Mouse (Mus musculus): ENCODE measurements at regions not wholly inside any gene's neighbourhood (a gene's known extent, or its start where the extent isn't known, plus 50 kb on each side); places are given as distances from the start of the nearest gene placed in this dataset.

- TF ChIP-seq POLR2A (IDR thresholded peaks at IDR 0.05; ENCODE audit: insufficient read depth, low read length) (no peak), CTCF (IDR thresholded peaks at IDR 0.05; ENCODE audit: low read depth, low read length) (no peak)
Observed at GRCm38 (mm10) chr10:37473086-37473485, 334.4 kb upstream of the Marcks start.

All from ES-Bruce4 (cell line).